Mouse (Mus musculus) testis, adult 2 months (tissue): Measurements from ENCODE around the gene Hsd17b11. TPM values are rescaled to one million over a fixed set of nuclear protein-coding genes. Genes with fewer than 3 reads are reported as not detected.

Experiments used
- H3K27ac ChIP-seq: fragments of 200-500 bp; 2 replicates; pipeline ENCODE4 v1.5.1; 2012; ENCODE audit warnings: low read depth, low read length; ENCODE audit not compliant: control insufficient read depth, insufficient read depth
- H3K27me3 ChIP-seq: fragments of 200-500 bp; 2 replicates; pipeline ENCODE4 v1.6.1; 2012; ENCODE audit warnings: mild to moderate bottlenecking, low read length, moderate library complexity; ENCODE audit not compliant: control insufficient read depth, insufficient read depth
- H3K36me3 ChIP-seq: fragments of 200-500 bp; 2 replicates; pipeline ENCODE4 v1.6.1; 2012; ENCODE audit warnings: mild to moderate bottlenecking, low read length; ENCODE audit not compliant: control insufficient read depth, insufficient read depth
- H3K4me1 ChIP-seq: fragments of 200-500 bp; 2 replicates; pipeline ENCODE4 v1.6.1; 2012; ENCODE audit warnings: low read length; ENCODE audit not compliant: control insufficient read depth, insufficient read depth
- H3K4me3 ChIP-seq: fragments of 200-500 bp; 2 replicates; pipeline ENCODE4 v1.5.1; 2012; ENCODE audit warnings: low read depth, mild to moderate bottlenecking, low read length, moderate library complexity, mixed read lengths; ENCODE audit not compliant: control insufficient read depth
- CTCF ChIP-seq: fragments of 200-500 bp; IDR thresholded peaks from 2 replicates; pipeline ENCODE4 v1.5.1; 2012; ENCODE audit warnings: low read depth, mild to moderate bottlenecking, inconsistent platforms, low read length, moderate library complexity; ENCODE audit not compliant: control insufficient read depth, insufficient read depth, insufficient replicate concordance
- POLR2A ChIP-seq: fragments of 200-500 bp; IDR thresholded peaks from 2 replicates; pipeline ENCODE4 v1.6.1; 2012; ENCODE audit warnings: low read depth, mild to moderate bottlenecking, inconsistent platforms, low read length, moderate library complexity; ENCODE audit not compliant: control insufficient read depth
- polyA plus RNA-seq: library from polyadenylated mRNA; depleted of rRNA; stranded (reverse); fragments of >200 nt; gene quantifications from 2 replicates; pipeline ENCODE4 v1.2.3, GENCODE M21; 2012; rRNA removed

The Hsd17b11 gene
- polyA plus RNA-seq, result 5.1 and 5.5 TPM in 2 replicates

DNA sequence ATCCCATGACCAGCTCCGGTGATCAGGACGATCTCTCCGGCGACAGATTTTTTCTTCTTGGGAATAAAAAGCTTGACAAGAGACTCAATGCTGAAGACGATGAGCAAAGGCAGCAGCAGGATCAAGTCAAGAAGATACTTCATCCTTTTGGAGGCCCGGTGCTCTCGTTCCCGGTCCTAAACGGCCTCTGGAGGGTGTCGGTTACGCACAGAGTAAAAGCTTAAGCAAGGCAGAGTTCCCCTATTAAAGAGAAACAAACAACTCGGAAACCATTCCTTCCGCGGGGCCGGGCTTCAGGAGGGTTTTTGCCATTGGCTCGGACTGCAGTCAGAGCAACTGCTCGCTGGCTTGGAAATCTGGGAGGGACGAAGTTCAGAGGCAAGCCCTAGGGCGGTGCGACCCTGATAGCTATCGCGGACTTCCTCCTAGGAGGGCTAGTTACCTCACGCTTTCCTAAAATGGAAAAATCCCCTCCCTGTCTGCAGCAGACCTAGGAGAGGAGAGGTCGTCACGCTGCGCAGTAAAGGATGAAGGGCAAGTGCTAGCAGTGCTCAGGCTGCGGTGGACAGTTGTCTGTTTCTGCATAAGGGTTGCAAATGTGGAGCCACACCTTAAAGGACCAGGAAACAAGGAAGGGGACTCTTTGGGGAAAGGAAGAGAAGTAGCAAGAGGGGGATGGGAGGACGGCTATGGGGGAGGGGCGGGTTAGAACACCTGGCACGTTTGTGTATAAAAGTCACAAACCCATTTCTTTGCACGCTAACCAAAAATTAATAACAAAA is at the start of gene Hsd17b11:
Gene Hsd17b11, minus strand, starts transcription at position 323 of the 782 bp plus-strand sequence.
- Histone ChIP-seq H3K4me1 (peaks cover 6% of the 10 kb centered on the region; the same call in 1 of the 2 replicates), H3K27ac (peak within 1 kb of the TSS; percentile 78), H3K27me3 (no peaks in the 10 kb centered on the region), H3K4me3 (peak within 1 kb of the TSS; percentile 62), H3K36me3 (no peaks in the 10 kb centered on the region)
- TF ChIP-seq CTCF (no peak), POLR2A (peak; percentile 33; the same call in 1 of the 2 replicates)

DNA sequence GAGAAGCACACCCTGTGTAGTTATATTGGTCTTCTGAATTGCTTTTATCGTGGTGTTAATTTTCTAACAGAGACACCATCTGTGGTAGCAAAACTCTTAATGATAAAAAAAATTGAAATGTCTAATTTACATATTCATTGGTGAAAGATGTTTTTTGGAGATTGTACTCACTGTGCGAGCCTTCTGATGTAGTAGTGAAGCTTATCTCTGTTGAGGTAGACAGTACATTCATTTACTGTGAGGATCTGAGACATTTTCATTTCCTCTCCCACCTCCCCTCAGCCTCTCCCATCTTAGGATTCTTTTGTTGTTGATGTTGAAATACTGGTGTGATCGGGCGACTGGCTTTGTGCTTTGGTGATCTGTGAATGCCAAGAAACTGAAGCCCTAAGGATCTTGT is 49.3 kb upstream of the Hsd17b11 start:
- H3K36me3 ChIP-seq, result no peaks in the 10 kb centered on the region
- no peak for TF ChIP-seq POLR2A
- no peak for TF ChIP-seq CTCF
- H3K27ac ChIP-seq, result no peak overlapping the region
- no peaks in the 10 kb centered on the region for H3K27me3 ChIP-seq
- peaks cover 5% of the 10 kb centered on the region for H3K4me1 ChIP-seq
- no peak overlapping the region for H3K4me3 ChIP-seq

DNA sequence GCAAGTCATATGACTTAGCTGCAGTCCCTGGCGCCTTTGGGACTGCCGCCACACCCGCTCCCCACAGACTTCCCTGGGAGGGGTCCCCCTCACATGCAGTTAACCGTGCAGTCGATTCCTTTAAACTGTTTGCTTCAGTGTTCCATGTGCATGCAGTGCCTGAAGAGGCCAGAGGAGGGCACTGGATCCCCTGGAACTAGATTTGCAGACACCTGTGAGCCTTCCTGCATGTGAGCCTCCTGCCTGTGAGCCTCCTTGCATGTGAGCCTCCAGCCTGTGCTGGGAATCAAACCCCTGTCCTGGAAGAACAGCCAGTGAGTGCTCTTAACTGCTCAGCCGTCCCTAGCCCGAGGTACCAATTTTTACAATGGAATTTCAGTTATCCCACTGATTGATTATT is 47.0 kb upstream of the Hsd17b11 start:
- Histone ChIP-seq H3K4me1 (peaks cover 3% of the 10 kb centered on the region; the same call in 1 of the 2 replicates), H3K4me3 (no peak overlapping the region), H3K27me3 (no peaks in the 10 kb centered on the region), H3K36me3 (0 out of 2 replicates have a peak, but pooled peaks cover 2% of the 10 kb centered on the region), H3K27ac (no peak overlapping the region)
- TF ChIP-seq CTCF (peak; percentile 61; the same call in 1 of the 2 replicates), POLR2A (no peak)

DNA sequence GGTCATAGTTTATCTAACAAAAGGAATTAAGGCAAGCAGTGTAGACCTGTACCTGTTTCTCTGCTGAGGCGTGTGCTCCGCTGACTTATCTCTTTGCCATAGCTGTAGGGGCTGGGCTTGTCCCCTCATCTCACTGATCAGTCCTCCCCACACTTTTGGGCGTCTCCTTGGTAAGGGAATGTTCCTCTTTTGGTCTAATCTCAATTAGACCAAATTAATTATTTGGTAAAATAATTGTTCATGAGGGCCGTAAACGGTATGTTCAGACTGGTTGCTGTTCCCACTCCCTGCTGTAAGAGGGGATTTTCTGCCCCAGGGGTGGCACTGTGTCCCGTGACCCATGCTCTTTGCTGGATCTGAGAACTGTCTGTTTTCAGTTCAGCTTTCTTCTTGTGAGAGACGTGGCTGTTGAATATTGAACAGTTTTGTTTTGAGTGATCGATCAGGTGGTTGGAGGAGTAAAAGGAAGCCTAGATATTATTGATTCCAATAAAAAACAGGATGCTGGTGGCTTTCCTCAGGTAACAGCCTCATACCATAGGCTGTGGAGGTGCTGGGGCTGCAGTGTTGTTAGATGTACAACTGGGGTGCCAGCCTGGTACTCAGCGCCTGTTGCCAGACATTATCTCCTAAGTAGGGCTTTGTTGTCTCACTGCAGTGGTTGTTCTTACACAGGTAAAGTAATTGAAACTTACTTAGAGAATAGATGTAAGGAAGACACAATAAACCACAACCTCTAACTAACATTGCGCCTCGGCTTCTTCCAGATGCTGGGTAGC is 41.2 kb upstream of the Hsd17b11 start:
- Histone ChIP-seq H3K36me3 (peaks cover 4% of the 10 kb centered on the region), H3K27me3 (no peaks in the 10 kb centered on the region)

DNA sequence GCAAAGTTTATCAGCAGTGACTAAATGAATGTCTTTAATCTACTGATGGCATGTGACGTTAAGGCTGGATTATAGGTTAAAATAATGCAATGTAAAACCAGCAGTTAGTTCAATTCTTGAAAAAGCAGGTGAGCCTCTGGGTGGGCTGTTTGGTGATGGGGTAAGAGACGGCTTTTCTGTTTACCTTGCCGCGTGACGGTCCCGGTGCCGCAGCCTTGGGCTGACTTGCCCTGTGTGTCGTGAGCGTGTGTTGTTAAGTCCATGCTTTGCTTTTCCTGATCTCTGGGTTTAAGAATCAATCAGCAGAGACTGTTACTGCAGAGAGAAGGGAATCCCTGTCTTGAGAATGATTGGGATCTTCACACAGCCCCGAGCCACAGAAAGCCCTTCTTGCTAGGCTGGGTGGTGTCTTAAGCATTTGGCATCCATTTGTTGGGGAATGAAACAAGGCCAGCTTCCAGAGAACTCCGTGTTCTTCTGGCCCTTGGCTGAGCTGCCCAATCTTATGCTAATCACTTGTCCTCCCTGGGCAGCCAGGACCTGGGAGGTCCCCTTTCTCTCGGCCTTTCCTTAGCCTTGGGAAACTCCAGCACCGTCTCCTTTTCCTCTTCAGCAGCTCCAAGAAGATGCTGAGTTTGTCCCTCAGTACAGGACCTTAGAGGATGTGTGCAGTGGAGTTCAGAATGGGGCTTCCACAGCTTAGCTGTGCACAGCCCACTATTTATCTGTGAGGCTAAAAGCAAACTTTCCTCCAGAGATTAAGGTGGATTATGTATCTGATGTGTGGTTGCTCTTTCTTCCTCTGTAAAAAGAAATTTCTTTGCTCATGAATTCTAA is 40.4 kb upstream of the Hsd17b11 start:
- H3K36me3 ChIP-seq, result peaks cover 4% of the 10 kb centered on the region
- H3K4me3 ChIP-seq, result no peak overlapping the region
- no peak for TF ChIP-seq CTCF
- TF ChIP-seq POLR2A, result no peak
- no peaks in the 10 kb centered on the region for H3K4me1 ChIP-seq
- H3K27ac ChIP-seq, result peak overlapping the region; percentile 53
- H3K27me3 ChIP-seq, result no peaks in the 10 kb centered on the region

More for the DNA sequence above, 41.2 kb upstream of the Hsd17b11 start:
- Histone ChIP-seq H3K4me3 (no peak overlapping the region), H3K4me1 (no peaks in the 10 kb centered on the region), H3K27ac (peak overlapping the region; percentile 53)
- TF ChIP-seq POLR2A (no peak), CTCF (no peak)

DNA sequence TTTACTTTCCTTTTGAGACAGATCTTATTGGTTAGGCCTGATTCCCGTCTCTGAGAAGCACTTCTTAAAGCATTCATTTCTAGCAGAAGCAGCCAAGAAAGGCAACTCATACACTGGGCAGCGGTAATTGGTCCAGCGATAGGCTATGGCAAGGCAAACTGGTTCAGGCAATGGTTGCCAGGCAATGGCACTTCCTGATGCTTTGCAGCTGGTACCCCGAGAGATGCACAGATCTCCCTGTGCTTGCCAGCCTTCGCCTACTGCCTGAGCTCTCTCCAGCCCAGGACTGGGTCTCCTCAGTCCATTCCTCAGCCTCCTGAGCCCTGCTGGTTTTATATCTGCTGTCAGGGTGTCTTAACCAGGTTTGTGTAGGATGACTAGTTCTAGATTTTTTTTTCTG is 38.7 kb upstream of the Hsd17b11 start:
- no peak overlapping the region for H3K4me3 ChIP-seq
- H3K27me3 ChIP-seq, result no peaks in the 10 kb centered on the region
- TF ChIP-seq CTCF, result no peak
- no peak for TF ChIP-seq POLR2A
- H3K4me1 ChIP-seq, result no peaks in the 10 kb centered on the region
- peaks cover 4% of the 10 kb centered on the region for H3K36me3 ChIP-seq
- no peak overlapping the region for H3K27ac ChIP-seq
